Mouse (Mus musculus) embryonic facial prominence, embryonic 11.5 days (tissue): Measurements from ENCODE around the gene Prdm8. TPM values are rescaled to one million over a fixed set of nuclear protein-coding genes. Genes with fewer than 3 reads are reported as not detected.

Experiments used
- ATAC-seq: fragments of 200-750 bp; cut with Nextera tagmentation; replicated peaks from 2 replicates; pipeline ENCODE4 v1.8.0; 2017; ENCODE audit warnings: low read depth; ENCODE audit not compliant: insufficient number of reproducible peaks, low FRiP score, low TSS enrichment
- DNase-seq: peaks from one replicate; pipeline ENCODE4 v3.0.0-alpha.2; 2015; ENCODE audit warnings: low spot score
- H3K27ac ChIP-seq: fragments of 300-500 bp; sonication (generic); replicated peaks from 2 replicates; pipeline ENCODE4 v1.5.1; 2014; ENCODE audit warnings: mild to moderate bottlenecking, low read depth, low read length, control low read depth
- H3K27me3 ChIP-seq: fragments of 300-500 bp; sonication (generic); 2 replicates; pipeline ENCODE4 v1.6.1; 2014; ENCODE audit warnings: mild to moderate bottlenecking, low read length, moderate library complexity, mixed read lengths; ENCODE audit not compliant: control insufficient read depth, insufficient read depth
- H3K36me3 ChIP-seq: fragments of 300-500 bp; sonication (generic); replicated peaks from 2 replicates; pipeline ENCODE4 v1.6.1; 2014; ENCODE audit warnings: low read depth, mild to moderate bottlenecking, low read length, moderate library complexity, mixed read lengths; ENCODE audit not compliant: control insufficient read depth, insufficient read depth
- H3K4me1 ChIP-seq: fragments of 300-500 bp; sonication (generic); 2 replicates; pipeline ENCODE4 v1.6.1; 2014; ENCODE audit warnings: low read length, mixed read lengths; ENCODE audit not compliant: control insufficient read depth, insufficient read depth
- H3K4me2 ChIP-seq: fragments of 300-500 bp; sonication (generic); 2 replicates; pipeline ENCODE4 v1.6.1; 2014; ENCODE audit warnings: low read depth, mild to moderate bottlenecking, control low read depth, low read length, moderate library complexity
- H3K4me3 ChIP-seq: fragments of 300-500 bp; sonication (generic); 2 replicates; pipeline ENCODE4 v1.5.1; 2014; ENCODE audit warnings: low read depth, low read length, control low read depth
- H3K9ac ChIP-seq: fragments of 300-500 bp; sonication (generic); replicated peaks from 2 replicates; pipeline ENCODE4 v1.6.1; 2014; ENCODE audit warnings: mild to moderate bottlenecking, control low read depth, low read length
- H3K9me3 ChIP-seq: fragments of 300-500 bp; sonication (generic); replicated peaks from 2 replicates; pipeline ENCODE4 v1.6.1; 2016; ENCODE audit warnings: mild to moderate bottlenecking, low read length, inconsistent platforms, mixed read lengths; ENCODE audit not compliant: control insufficient read depth
- whole genome bisulfite sequencing: fragments of 180-500 bp; shearing (Covaris S2); extraction: QIAGEN DNeasy Blood & Tissue Kit; methylation state at CpG from one replicate; pipeline ENCODE4 v1.1.7; 2014; 5-methylcytosine and 5-hydroxymethylcytosine counted together
- polyA plus RNA-seq: library from polyadenylated mRNA; unstranded; fragments of >200 nt; fragmentation: Nextera tagmentation; extraction: Ambion mirVana; gene quantifications from 2 replicates; pipeline ENCODE4 v1.2.1, GENCODE M21; 2014

Gene Prdm8
- polyA plus RNA-seq, 1 experiment from 2014 or later: 0.22 TPM

DNA sequence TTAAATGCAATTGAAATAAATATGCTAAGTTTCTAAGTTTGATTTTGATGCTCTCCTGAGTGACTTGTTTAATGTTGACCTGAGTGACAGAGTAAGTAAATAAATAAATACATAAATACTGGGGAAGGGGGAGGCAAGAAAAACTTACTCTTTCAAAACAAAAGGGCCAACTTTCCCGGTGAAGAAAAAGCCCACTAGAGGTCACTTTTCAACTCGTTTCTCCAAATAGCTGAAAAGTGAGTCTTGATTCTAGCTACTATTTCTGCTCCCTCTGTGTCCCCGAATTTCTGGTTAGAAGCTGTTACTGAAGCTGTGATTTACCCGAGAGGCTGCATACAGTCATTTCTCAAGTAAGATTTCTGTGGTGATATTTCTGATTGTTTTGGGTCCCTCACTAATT is 45.5 kb downstream of the Prdm8 start:
- no peaks in the 10 kb centered on the region for H3K27me3 ChIP-seq
- no peak overlapping the region for H3K27ac ChIP-seq
- DNase-seq: no peak
- H3K4me3 ChIP-seq: no peak overlapping the region
- WGBS: 60% methylated on average over 4 of the region's 4 CpGs
- H3K4me2 ChIP-seq: no peak overlapping the region
- ATAC-seq: no peak
- no peaks in the 10 kb centered on the region for H3K9me3 ChIP-seq
- H3K36me3 ChIP-seq: no peaks in the 10 kb centered on the region
- H3K9ac ChIP-seq: no peak overlapping the region
- no peaks in the 10 kb centered on the region for H3K4me1 ChIP-seq

GRCm38 (mm10) chr5:98221956-98222355 is 55.0 kb downstream of the Prdm8 start:
- Histone ChIP-seq H3K36me3 (no peaks in the 10 kb centered on the region), H3K4me2 (no peak overlapping the region), H3K27me3 (no peaks in the 10 kb centered on the region), H3K27ac (no peak overlapping the region), H3K4me3 (no peak overlapping the region), H3K4me1 (no peaks in the 10 kb centered on the region), H3K9me3 (no peaks in the 10 kb centered on the region), H3K9ac (no peak overlapping the region)
- DNase-seq (no peak), ATAC-seq (no peak)
- 77% methylated on average over 4 of the region's 4 CpGs for WGBS

DNA sequence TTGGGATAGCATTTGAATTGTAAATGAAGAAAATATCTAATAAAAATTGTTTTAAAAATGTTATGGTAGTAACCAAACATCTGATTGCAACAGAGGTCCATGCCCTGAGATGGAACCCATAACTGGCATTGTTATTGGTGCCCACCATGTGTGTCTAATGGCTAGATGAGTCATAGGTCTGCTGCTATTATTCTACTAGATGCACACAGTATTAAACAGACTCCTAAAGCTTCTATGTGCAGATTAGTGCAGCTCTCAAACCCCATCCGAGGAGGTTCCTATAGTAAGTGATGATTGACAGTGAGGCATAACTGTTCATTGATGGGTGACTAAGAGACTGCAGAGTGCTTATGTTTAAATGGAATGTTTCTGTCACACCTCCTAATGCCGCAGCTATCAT is 59.7 kb downstream of the Prdm8 start:
- ATAC-seq: no peak
- H3K4me1 ChIP-seq: no peaks in the 10 kb centered on the region
- no peak overlapping the region for H3K4me2 ChIP-seq
- H3K27me3 ChIP-seq: no peaks in the 10 kb centered on the region
- 74% methylated on average over 2 of the region's 2 CpGs for WGBS
- H3K4me3 ChIP-seq: no peak overlapping the region
- no peaks in the 10 kb centered on the region for H3K9me3 ChIP-seq
- H3K9ac ChIP-seq: no peak overlapping the region
- DNase-seq: no peak
- H3K36me3 ChIP-seq: no peaks in the 10 kb centered on the region
- H3K27ac ChIP-seq: no peak overlapping the region

GRCm38 (mm10) chr5:98229456-98229855 is 62.5 kb downstream of the Prdm8 start:
- Histone ChIP-seq H3K4me1 (no peaks in the 10 kb centered on the region), H3K4me2 (no peak overlapping the region), H3K4me3 (no peak overlapping the region), H3K27ac (no peak overlapping the region), H3K36me3 (no peaks in the 10 kb centered on the region), H3K27me3 (no peaks in the 10 kb centered on the region), H3K9me3 (no peaks in the 10 kb centered on the region), H3K9ac (no peak overlapping the region)
- no peak for DNase-seq
- WGBS: 86% methylated on average over 6 of the region's 6 CpGs
- no peak for ATAC-seq

DNA sequence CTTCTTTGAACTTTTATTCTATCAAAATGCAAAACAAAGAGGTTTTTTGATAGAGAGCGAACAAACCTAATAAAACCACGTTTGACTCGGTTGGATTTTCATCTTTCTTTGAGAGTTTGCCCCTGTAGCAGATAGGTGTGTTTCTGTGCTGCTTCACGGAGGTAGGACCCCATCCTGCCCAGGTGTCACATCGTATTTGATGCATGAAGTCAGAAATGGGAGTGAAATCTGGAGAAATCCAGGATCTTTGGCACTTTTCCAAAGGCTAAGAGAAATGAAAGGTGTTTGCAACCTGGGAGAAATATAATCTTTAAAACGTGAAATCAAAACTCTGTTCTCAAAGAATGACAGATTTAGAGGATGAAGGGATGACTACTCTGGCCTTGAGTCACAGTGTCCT is 71.5 kb downstream of the Prdm8 start:
- WGBS: 86% methylated on average over 6 of the region's 6 CpGs
- Histone ChIP-seq H3K27me3 (no peaks in the 10 kb centered on the region), H3K9ac (no peak overlapping the region), H3K4me3 (no peak overlapping the region), H3K4me1 (no peaks in the 10 kb centered on the region), H3K36me3 (no peaks in the 10 kb centered on the region), H3K27ac (no peak overlapping the region), H3K9me3 (no peaks in the 10 kb centered on the region), H3K4me2 (no peak overlapping the region)
- ATAC-seq: no peak
- no peak for DNase-seq

Other genes with a start within 250 kb of the Prdm8 start
- gene Antxr2, start 136.2 kb upstream of the Prdm8 start, polyA plus RNA-seq: 19.6 and 20.4 TPM in 2 replicates
- 1.0 and 2.2 TPM in 2 replicates for gene Fgf5, start 87.0 kb downstream of the Prdm8 start, polyA plus RNA-seq
- gene Cfap299, start 162.1 kb downstream of the Prdm8 start, polyA plus RNA-seq: 0.70 and 1.5 TPM in 2 replicates